Mouse (Mus musculus): ENCODE measurements around the gene Pepd. TPM values are rescaled to one million over a fixed set of nuclear protein-coding genes. Genes with fewer than 3 reads are reported as not detected.

The Pepd gene
- polyA plus RNA-seq, 1 experiment from 2014 or later, result 68.2 TPM

DNA sequence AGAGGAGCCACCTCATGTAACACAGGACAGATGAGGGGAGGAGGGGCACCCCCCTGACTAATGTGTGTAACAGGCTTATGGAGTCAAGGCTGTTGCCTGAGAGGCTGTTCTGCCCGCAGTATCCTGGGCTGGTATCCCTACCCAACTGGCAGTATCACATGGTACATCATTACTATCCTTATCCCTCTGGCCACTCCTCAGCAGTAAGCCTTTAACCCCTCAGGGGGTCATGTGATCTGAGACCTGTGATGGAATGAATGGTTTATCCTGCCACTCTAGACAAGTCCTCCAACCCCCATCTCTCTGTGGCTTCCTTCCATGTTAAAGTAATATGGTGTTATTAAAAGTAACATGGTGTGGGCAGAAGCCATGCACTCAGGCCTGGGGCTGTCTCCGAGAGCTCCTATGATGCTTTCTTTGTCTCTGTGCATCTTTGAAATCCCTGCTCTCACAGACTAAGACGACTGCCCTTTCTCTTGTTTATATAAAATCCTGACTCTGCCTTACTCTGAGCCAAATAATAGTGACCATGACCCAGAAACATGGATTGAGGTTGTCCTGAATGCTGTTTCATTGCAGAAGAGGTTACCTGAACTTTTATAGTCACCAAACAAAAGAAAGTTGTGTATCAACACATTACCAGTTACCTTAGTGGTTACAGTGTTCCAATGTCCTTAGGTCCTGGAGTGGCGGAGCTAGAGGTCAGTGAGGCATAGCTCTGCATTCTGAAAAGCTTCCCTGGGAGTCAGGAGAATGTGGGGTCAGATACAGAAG is 71.7 kb downstream of the Pepd start:
- Histone ChIP-seq H3K27ac (ENCODE audit: low read depth) (no peak overlapping the region), H3K27me3 (ENCODE audit: insufficient read depth, low read length) (no peaks in the 10 kb centered on the region), H3K4me2 (no peak overlapping the region), H3K4me1 (ENCODE audit: insufficient read depth) (no peaks in the 10 kb centered on the region), H3K9me3 (ENCODE audit: low read depth, low read length) (no peaks in the 10 kb centered on the region), H3K36me3 (ENCODE audit: insufficient read depth) (0 out of 2 replicates have a peak, but pooled peaks cover 3% of the 10 kb centered on the region), H3K4me3 (ENCODE audit: low read depth, low read length) (no peak overlapping the region), H3K9ac (no peak overlapping the region)
- ATAC-seq (ENCODE audit: insufficient read depth) (no peak), DNase-seq (no peak)
- TF ChIP-seq CTCF (IDR thresholded peaks at IDR 0.05; ENCODE audit: low read depth), result no peak
- 59% methylated on average over 4 of the region's 4 CpGs for WGBS

DNA sequence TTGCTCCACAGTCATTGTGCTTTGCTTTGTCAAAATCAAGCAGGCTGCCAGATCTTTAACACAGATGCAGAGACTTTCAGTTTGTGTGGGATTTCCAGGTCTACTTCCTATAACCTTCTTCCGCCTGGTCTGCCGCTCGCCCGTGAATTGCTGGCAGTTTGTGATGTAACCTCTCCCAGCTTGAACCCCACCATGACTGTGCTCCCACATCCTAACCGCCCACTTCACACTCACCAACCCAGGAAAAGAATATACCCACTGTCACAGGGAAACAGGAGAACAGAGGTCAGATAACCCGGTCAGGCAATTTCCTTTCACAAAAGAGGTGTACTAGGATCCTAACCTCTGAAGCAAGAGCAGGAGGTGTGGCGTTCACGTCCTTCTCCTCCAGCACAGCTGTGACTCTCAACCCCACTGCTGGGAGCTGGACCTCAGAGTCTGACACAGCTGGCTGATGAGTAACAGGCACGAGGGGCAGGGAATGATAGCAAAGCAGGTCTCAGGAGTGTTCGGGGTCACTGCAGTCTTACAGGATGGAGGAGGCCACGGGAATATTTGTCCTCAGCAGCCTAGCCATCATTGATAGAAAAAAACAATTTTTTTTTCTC is 72.5 kb downstream of the Pepd start:
- TF ChIP-seq CTCF (IDR thresholded peaks at IDR 0.05; ENCODE audit: low read depth), result no peak

GRCm38 (mm10) chr7:34985216-34985615 is 73.0 kb downstream of the Pepd start:
- H3K4me1 ChIP-seq (ENCODE audit: insufficient read depth), result no peaks in the 10 kb centered on the region
- TF ChIP-seq CTCF (IDR thresholded peaks at IDR 0.05; ENCODE audit: low read depth), result no peak

More for the DNA sequence above, 72.5 kb downstream of the Pepd start:
- ATAC-seq (ENCODE audit: insufficient read depth) (no peak; the same call in 1 of the 2 replicates), DNase-seq (no peak)
- 41% methylated on average over 11 of the region's 11 CpGs for WGBS
- Histone ChIP-seq H3K4me3 (ENCODE audit: low read depth, low read length) (no peak overlapping the region), H3K9ac (no peak overlapping the region), H3K9me3 (ENCODE audit: low read depth, low read length) (no peaks in the 10 kb centered on the region), H3K4me2 (no peak overlapping the region), H3K27ac (ENCODE audit: low read depth) (no peak overlapping the region), H3K4me1 (ENCODE audit: insufficient read depth) (no peaks in the 10 kb centered on the region), H3K27me3 (ENCODE audit: insufficient read depth, low read length) (no peaks in the 10 kb centered on the region), H3K36me3 (ENCODE audit: insufficient read depth) (0 out of 2 replicates have a peak, but pooled peaks cover 3% of the 10 kb centered on the region)

GRCm38 (mm10) chr7:34985646-34986045 is 73.5 kb downstream of the Pepd start:
- TF ChIP-seq CTCF (IDR thresholded peaks at IDR 0.05; ENCODE audit: low read depth), result no peak
- Histone ChIP-seq H3K4me3 (ENCODE audit: low read depth, low read length) (no peak overlapping the region), H3K27ac (ENCODE audit: low read depth) (no peak overlapping the region), H3K36me3 (ENCODE audit: insufficient read depth) (0 out of 2 replicates have a peak, but pooled peaks cover 3% of the 10 kb centered on the region), H3K27me3 (ENCODE audit: insufficient read depth, low read length) (no peaks in the 10 kb centered on the region), H3K9me3 (ENCODE audit: low read depth, low read length) (no peaks in the 10 kb centered on the region), H3K4me2 (no peak overlapping the region), H3K4me1 (ENCODE audit: insufficient read depth) (no peaks in the 10 kb centered on the region), H3K9ac (no peak overlapping the region)
- DNase-seq (no peak), ATAC-seq (ENCODE audit: insufficient read depth) (no peak)

More at GRCm38 (mm10) chr7:34985216-34985615, 73.0 kb downstream of the Pepd start:
- WGBS, result 71% methylated on average over 9 of the region's 9 CpGs
- Histone ChIP-seq H3K4me3 (ENCODE audit: low read depth, low read length) (no peak overlapping the region), H3K27me3 (ENCODE audit: insufficient read depth, low read length) (no peaks in the 10 kb centered on the region), H3K4me2 (no peak overlapping the region), H3K36me3 (ENCODE audit: insufficient read depth) (0 out of 2 replicates have a peak, but pooled peaks cover 3% of the 10 kb centered on the region), H3K9ac (no peak overlapping the region), H3K9me3 (ENCODE audit: low read depth, low read length) (no peaks in the 10 kb centered on the region), H3K27ac (ENCODE audit: low read depth) (no peak overlapping the region; the same call in 1 of the 2 replicates)
- ATAC-seq (ENCODE audit: insufficient read depth), result no peak
- no peak for DNase-seq

DNA sequence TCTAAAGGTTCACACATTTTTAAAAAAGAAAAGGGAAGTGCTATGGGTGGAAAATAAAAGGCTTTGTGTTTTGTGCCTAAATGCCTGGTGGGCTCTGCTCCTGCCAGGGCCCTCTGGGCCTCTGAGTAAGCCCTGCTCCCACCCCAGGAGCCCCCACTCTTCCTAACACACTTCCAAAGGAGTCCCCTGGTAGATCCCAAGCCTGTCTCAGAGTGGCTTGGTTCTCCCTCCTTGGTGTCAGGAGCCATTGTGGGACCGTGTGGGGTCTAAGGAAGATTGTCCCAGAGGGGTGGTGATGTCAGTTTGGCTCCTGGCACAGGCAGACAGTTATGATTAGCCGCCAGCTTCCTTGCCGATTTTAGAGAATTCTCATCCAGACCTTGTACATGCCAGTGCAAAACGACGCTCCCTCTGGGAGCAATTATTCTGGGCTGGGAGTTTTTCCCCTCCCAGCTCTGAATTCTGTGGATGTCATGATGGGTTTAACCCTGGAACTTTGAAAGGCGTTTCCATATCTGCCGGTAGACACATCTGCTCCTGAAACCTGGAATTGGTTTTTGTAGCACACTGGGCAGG is 74.5 kb downstream of the Pepd start:
- Histone ChIP-seq H3K4me3 (ENCODE audit: low read depth, low read length) (no peak overlapping the region), H3K9me3 (ENCODE audit: low read depth, low read length) (no peaks in the 10 kb centered on the region), H3K9ac (no peak overlapping the region), H3K36me3 (ENCODE audit: insufficient read depth) (0 out of 2 replicates have a peak, but pooled peaks cover 3% of the 10 kb centered on the region), H3K4me2 (no peak overlapping the region), H3K27me3 (ENCODE audit: insufficient read depth, low read length) (no peaks in the 10 kb centered on the region), H3K27ac (ENCODE audit: low read depth) (no peak overlapping the region), H3K4me1 (ENCODE audit: insufficient read depth) (no peaks in the 10 kb centered on the region)
- no peak for TF ChIP-seq CTCF (IDR thresholded peaks at IDR 0.05; ENCODE audit: low read depth)
- ATAC-seq (ENCODE audit: insufficient read depth) (no peak), DNase-seq (no peak)
- WGBS, result 52% methylated on average over 7 of the region's 7 CpGs

DNA sequence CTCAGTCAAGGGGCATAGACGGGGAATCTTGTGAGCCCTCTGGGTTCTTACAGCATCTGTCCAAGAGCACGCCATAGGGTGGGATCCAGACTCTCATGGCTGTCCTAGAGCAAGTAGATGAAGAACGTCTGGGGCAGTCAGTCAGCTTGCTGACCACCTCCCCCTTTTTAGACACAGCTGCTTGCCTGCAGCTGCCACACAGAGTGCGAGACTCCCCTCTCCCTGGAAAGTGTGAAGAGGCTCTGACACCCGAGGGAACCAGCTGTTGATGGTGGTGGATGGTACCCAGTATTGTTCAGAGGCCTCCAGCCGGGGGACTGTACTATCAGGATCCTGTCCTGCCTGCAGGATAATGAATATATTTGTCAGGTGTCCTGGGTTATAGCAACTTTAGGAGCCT is 75.1 kb downstream of the Pepd start:
- H3K36me3 ChIP-seq (ENCODE audit: insufficient read depth), result no peaks in the 10 kb centered on the region
- no peak overlapping the region for H3K4me2 ChIP-seq
- no peak for TF ChIP-seq CTCF (IDR thresholded peaks at IDR 0.05; ENCODE audit: low read depth)
- DNase-seq, result no peak
- H3K9me3 ChIP-seq (ENCODE audit: low read depth, low read length), result no peaks in the 10 kb centered on the region
- H3K27me3 ChIP-seq (ENCODE audit: insufficient read depth, low read length), result no peaks in the 10 kb centered on the region
- WGBS, result 36% methylated on average over 6 of the region's 6 CpGs
- H3K4me3 ChIP-seq (ENCODE audit: low read depth, low read length), result no peak overlapping the region
- H3K9ac ChIP-seq, result no peak overlapping the region
- ATAC-seq (ENCODE audit: insufficient read depth), result no peak
- no peak overlapping the region for H3K27ac ChIP-seq (ENCODE audit: low read depth)
- no peaks in the 10 kb centered on the region for H3K4me1 ChIP-seq (ENCODE audit: insufficient read depth)

DNA sequence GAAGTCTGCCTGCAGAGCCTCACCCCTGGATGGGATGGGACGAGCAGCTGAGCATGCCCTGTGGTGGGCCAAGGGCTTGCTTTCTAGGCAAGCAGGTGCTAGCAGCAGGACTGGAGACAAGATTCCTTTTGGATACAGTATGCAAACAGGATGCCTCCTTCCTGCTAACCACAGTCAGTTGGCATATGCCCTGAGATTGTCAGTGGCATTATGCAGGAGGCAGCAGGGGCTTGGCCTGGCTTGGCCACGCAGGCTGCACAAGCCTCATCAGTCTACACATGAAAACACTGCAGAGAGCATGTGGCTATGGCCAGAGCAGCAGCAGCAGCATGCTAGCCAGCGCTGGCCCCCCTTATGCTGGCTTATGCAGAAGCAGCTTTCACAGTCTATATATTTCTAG is 76.3 kb downstream of the Pepd start:
- Histone ChIP-seq H3K4me2 (no peak overlapping the region), H3K27ac (ENCODE audit: low read depth) (no peak overlapping the region), H3K4me1 (ENCODE audit: insufficient read depth) (no peaks in the 10 kb centered on the region), H3K4me3 (ENCODE audit: low read depth, low read length) (no peak overlapping the region), H3K27me3 (ENCODE audit: insufficient read depth, low read length) (no peaks in the 10 kb centered on the region), H3K9ac (no peak overlapping the region), H3K9me3 (ENCODE audit: low read depth, low read length) (no peaks in the 10 kb centered on the region), H3K36me3 (ENCODE audit: insufficient read depth) (no peaks in the 10 kb centered on the region)
- TF ChIP-seq CTCF (IDR thresholded peaks at IDR 0.05; ENCODE audit: low read depth), result no peak
- WGBS, result 51% methylated on average over 3 of the region's 3 CpGs
- ATAC-seq (ENCODE audit: insufficient read depth), result no peak
- no peak for DNase-seq
